Mouse (Mus musculus) mesoderm, embryonic 11.5 days (tissue): ENCODE results near the gene Ino80d.
"Not testable (repeated sequence)": the region's sequence is repeated elsewhere in the genome, so short reads cannot be mapped to it uniquely, and the experiment has no call there.

Experiments
- DNase-seq: peaks from one replicate; pipeline ENCODE4 v3.0.0-alpha.2; 2012; ENCODE audit warnings: low read depth, low spot score

Ino80d gene

DNA sequence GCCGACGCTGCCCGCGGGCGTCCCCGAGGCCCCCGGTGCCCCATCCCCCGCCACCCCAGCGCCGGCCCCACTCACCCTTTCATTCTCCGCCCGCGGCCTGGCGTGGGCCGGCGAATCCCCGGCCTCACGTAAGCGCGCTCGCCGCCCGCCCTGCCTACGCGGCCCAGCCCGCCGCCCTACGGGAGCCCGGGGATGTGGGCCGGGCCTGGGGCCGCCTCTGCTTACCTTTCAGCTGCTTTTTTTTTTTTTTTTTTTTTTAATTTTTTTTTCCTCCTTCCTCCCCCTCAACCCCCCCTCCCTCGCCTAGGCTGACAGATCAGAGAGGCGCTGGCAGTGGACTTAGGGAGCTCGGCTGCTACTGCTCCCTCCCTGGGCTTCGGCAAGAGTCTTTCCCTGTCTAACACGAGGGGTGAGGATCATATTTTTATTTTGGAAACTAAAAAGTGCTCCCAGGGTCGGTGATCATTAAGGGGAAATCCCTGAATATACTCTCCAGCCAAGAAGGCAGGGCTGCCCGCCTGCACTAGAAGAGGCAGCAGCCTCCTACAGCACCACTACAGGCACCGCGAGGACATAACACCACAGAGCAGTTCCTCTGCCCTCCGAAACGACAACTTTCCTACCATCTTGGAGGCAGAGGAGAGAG, at the start of gene Ino80d:
TSS of gene Ino80d (minus strand) at position 532 of the 646 bp plus-strand sequence.
- peak; percentile 88 for DNase-seq

DNA sequence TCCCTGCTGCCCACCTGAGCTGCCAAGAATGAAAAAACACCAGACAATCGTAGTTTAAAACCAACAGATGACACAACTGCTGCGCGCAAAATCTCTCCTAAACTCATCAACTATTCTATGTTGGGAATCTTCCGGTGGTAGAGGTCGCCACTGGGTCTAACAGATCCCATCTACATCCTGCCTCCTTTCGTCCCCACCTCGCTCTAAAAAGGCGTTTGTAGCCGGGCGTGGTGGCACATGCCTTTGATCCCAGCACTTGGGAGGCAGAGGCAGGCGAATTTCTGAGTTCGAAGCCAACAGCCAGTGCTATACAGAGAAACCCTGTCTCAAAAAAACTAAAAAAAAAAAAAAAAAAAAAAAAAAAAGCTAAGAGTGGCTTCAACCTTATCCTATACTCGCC, 25.8 kb upstream of the Ino80d start:
- no peak for DNase-seq

DNA sequence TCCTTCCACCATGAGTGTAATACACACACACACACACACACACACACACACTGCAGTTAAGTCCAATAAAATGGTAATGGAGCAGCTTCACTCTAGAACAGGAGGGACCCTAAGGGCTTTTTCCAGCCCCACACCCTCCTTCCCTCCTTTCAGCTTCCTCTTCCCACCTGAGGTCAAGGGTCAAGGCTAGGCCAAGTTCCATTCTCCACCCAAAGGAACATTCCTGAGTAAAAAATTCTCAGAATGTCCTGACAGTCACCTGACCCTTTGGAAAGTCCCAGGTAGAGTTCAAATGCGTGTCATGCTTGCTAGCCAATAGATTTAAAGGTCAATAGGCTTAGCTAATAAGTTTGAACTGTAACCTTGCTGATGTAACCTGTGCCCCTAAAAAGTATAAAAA, 24.1 kb upstream of the Ino80d start:
- DNase-seq, result not testable (repeated sequence)

DNA sequence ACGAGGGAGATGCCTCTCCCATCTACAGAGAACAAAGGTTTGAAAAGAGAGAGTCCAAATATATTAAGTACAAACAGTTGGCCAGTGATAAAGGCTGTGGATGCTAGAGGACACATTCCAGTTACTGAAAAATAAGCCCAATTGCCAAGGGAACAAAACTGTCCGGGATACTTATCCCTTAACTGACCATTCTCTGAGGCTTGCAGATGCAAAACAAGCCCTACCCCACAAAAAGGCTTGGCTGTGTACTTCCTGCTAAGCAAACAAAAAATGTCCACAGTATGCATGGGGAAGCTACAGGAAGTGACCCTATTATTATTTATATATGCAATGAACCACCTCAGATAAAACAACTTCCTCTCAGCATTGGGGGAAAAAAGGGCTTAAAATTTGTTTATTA, 23.5 kb upstream of the Ino80d start:
- no peak for DNase-seq

DNA sequence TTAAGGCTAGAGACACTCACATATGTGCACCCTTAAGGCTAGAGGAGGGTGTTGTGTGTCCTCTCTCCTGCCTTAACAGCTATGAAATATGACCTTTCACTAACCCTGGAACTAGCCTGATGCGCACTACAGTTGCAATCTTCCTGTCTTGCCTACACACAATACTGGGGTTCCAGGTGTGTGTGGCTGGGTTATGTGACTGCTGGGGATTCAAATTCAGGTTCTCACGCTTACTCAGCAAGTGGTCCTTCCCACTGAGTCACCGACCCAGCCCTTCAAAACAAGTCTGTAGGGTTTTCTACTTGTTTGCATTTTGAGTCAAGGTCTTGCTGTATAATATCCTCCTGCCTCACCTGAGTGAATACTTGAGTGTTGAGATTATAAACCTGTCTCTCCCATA, 20.1 kb upstream of the Ino80d start:
- no peak for DNase-seq

DNA sequence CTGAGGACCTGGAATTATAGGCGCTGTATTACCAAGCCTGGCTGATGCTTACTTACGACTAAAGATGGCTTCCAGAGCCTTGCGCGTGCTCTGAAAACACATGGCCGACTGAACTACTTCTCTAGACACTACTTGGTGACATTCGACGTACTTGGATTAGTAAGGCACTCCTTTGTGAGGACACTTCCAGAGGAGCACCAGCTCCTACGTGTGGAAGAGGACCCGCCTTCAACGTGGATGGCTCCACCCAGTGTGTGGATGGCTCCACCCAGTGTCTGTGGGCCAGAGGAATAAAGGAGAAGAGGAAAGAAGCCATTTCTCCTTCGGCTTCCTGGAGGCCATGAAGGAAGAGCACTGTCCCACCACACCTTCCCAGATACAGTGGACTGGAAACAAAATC, 17.3 kb upstream of the Ino80d start:
- no peak for DNase-seq

DNA sequence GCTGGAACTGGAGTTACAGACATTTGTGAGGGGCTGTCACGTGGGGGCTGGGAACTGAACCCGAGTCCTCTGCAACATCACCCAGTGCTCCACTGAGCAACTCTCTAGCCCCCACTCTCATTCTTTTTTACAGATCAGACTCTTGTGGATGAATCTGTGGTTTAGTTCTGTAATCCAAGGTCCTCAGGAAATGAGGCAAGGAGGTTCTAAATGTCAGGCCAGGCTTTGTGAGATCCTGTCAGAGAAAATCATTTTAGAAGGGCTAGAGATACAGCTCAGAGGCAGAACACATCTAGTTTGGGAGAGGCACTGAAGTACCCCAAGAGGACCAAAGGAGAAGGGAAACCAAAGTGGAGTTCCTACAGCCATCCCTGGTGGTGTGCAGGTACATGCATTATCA, 16.4 kb upstream of the Ino80d start:
- DNase-seq, result no peak

DNA sequence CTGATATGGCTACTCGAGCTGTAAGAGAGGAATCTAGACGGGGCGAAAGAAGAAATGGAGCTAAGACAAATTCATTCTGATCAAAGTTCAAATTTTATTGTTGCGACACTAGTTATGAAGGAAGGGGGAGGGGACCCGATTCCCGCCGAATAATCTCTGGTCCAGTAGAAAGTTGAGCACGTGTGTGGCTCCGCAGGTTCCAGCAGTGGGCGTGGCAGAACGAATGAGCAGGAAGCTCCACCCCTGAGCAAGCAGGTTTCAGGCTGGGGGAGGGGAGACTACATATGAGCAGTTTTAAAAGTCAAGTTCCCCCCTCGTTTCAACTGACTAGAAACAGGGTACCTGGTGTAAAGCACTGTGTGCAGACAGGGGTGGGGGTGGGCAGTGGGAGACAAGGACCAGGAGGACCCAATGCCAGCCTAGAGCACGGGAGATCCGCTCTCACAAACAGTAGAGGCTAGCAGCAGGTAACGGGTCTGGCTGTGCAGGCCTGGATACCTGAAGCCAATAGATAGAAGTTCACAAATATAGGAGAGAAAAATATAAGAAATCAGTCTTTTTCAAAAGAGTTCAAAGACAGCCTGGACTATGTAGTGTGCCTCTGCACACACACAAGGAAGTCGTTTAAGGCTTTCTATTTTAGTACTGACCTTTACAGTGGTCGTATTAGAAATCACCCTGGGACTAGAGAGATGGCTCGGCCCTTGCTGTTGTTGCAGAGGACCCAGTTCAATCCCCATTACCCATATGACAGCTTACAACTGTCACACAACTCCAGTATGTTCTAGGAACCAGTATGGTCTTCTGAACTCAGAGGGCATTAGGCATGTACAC, 15.6 kb upstream of the Ino80d start:
- DNase-seq, result no peak

DNA sequence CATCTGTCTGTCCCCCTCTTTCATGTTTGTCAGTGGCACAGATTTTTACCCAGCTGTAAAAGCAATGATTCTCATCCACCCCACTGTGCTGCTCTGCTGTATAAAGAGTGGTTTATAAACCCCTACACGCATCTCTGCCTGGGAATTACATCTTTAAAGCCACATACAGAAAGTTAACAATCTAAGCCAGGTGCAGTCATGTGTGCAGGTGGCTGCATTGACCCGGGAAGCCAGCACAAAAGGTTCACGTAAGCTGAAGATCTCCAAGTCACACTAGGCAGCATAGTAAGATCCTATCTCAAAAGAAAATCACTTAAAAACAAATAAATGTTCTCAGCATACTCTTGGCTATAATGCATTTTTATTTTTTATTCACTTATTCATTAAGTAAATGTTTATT, 14.8 kb upstream of the Ino80d start:
- DNase-seq, result no peak

DNA sequence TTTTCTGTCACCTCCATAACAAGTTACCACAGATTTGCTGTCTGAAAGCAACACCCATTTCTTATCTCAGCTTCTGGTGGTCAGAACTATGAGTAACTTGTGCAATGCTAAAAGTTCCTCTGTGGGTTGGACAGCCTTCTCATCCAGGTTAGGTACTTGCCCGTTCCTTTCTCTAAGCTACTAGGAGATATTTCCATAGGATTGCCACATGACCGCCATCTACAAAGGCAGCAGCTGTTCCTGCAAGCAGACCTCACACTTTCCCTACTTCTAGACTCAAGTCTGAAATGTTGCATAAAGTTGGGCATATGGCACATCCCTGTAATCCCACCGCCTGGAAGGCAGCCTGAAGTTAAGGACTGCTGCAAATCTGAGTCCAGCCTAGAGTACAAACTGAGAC, 11.7 kb upstream of the Ino80d start:
- no peak for DNase-seq

DNA sequence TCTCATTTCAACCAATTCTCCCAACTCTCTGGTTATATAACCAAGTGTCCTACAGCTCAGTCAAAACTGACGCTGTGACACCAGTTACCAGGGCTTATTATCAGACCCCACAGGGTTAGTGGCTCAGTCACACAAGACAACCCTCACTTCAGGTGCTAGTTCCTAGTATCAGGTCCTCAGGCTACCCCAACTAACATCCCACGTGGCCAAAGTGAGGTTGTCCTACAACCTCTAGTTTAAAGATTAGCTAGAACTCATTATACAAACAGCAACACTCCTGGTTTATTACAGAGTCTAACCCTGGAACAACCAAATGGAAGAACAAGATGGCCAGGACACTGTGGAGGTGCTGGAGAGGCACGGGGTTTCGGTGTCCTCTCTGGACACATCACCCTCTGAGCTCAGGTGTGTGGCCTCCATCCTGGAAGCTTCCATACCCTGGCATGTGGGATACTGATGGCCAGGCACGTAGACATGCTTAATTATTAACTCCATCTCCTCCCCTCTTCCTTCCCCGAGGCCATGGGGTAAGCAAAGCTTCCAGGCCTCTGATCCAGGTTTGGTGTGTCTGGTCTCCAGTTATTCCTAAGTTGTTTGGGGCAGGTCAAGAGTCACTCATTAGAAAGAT, 9.5 kb upstream of the Ino80d start:
- no peak for DNase-seq

DNA sequence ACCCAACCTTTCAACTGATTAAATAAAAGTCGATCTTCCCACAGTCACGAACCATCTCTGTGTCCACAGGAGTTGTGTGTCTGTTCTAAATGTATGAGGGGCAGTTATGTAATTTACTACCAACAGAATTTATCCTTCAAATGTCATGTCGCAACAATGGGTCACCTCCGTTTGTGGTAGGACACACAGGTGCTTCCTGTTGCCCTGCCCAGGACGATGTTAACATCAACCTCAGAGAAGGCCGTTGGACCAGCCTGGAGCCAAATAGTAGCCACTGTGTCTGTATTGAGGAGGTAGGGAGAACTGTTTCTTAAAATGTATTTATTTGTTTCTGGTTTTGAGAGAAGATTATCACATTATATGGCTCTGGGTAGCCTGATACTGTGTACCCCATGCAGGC, 7.5 kb upstream of the Ino80d start:
- no peak for DNase-seq

DNA sequence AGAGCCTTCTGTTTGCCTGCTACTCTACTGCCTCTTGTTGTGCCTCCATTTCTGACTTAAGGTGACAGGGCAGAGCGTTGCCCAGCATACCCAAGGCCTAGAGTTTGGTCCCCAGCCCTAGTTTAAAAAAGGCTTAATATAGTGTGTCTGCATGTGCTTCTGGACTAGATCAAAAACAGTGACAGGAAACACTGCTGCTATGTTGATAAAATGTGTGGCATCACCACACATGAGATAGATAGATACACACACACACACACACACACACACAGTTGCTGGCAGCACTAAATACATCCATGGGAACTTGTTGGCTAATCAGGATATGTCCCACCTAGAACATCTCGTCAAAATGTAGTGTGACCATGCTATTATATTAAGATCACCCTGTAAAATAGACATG, 5.9 kb upstream of the Ino80d start:
- DNase-seq, result no peak

DNA sequence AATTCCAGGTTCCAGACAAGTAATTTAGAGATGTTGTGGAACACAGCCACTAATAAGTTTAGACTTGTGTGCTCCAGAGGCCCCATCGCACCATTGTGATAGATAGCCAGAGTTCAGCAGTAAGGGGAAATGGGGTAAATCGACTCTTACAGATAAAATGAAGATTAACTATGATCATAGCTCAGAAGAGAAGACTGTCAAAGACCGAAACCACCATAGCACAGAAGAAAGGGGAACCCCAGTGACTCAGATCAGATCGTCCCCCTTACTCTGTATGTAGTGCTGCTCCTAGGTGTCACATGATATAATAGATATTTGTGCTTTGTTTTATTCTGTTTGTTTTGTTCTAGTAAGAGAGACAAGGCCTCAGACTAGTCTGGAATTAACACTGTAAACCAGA, 5.2 kb upstream of the Ino80d start:
- no peak for DNase-seq

DNA sequence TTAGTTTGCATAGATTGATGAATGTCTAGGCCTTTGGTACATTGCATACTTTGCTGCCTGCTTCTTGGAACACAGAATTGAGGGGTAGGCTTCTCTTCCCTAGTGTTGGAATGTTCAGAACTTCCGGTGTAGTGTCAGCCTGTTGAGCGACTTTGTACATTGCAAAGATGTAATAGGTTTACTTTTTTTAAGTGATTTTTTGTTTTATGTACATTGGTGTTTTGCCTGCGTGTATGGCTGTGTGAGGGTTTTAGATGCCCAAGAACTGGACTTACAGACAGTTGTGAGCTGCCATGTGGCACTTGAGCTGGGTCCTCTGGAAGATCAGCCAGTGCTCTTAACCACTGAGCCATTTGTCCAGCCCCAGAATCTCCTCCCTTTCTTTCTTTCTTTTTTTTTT, 1.1 kb upstream of the Ino80d start:
- no peak for DNase-seq

DNA sequence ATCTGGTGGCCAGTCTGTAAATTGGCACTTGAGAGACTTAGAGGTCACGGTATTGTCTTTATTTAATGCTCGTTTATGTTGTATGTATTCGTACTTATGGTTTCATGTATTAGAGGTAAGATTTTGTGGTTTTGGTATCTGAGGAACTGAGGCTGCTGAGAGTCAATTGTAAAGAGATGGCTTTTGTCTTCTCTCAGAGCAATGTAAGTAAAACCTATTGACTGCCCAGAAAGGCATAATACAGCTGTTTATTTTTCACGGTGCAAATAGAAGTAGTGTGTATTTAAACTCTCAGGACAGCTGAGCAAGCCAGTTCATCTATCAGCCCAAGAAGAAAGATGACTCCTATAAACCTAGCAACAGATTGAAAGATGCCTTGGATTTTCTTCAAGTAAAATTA, 629 bp upstream of the Ino80d start:
- DNase-seq, result no peak

DNA sequence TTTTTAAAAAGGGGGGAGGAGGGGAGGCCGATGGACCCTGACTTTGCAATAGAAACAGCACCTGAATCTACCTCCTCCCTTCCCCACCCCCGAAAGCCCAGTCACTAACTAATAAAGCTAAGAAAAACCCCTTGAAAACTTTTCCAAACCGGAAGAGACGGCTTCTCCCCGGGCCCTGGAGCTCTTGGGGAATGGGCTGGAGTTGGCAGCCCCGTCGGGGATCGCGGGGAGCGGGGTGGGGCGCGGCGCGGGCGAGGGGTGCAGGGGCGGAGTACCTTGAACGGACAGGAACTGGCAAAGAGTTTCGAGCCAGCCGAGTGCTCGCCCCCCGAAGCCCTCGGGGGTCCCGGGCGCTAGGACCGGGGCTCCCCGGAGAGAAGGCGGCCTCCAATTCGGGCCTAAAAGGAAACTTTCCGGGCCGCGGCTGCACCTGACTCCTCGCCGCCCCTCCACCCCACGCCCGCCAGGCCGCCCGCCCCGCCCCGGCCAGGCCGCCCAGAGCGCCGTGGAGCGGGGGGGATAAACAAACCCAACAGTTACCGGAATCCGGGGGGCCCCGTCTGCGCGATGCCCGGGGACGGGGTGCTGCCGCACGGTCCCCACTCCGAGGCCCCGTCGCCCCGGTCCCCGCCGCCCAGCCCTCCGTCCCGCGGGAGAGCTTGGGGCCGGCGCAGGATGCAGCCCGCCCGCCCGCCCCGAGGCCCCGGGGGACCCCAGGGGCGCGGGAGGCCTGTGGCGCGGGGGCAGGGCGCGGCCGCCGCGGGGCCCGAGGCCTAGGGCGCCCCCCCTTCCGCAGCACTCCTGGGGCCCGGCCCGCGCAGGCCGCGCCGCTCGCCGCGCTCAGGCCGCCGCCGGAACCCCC, 962 bp downstream of the Ino80d start:
- peak; percentile 19 for DNase-seq

DNA sequence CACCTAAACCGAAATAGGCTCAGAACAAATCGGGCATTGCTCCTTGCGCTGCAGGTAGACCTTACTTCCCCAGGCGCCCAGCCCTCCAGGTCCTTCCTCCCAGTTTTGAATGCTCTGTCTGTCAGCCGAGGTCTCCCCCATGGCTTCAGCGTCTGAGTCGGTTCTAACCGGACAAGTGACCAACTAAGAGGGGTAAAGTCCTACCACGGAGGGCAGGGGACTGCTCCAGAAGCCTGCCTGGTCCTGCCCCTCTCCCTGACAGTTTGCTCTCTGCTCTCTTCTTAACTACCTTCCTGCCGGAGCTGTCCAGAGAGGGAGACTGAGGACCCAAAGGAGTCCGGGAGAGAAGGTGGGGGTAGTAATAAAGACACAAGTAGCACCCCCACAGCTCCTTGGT, 1.6 kb downstream of the Ino80d start:
- DNase-seq, result peak; percentile 21

DNA sequence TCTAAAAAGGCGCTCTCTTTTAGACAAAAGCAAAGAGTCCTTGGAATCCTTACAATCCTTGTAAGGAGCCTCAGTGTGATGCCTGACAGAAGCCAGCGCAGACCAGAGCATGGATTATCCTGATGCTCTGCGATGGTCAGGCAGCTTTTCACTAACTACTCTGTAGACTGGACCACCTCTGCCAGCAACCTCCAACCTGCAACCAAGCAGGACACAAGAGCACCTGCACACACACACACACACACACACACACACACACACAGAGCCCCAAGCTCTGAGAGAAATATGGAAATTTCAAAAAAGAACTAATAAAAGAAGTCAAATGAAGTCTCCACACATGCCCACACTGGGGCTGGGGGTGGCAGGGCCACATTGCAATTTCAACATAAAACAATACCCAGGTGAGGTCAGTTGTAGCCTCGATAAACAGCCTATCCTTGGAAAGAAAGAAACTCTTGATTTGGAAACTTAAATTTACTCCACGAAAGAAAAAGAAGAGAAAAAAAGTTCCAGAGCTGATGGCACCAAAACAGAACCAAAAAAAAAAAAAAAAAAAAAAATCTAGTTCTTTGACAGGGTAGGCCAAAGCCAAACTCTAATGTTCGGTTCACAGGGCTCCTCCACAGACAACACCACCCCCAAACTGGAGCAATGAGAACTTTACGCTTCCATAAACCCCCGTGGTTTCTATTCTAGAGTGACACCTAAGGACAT, 2.2 kb downstream of the Ino80d start:
- DNase-seq, result no peak

DNA sequence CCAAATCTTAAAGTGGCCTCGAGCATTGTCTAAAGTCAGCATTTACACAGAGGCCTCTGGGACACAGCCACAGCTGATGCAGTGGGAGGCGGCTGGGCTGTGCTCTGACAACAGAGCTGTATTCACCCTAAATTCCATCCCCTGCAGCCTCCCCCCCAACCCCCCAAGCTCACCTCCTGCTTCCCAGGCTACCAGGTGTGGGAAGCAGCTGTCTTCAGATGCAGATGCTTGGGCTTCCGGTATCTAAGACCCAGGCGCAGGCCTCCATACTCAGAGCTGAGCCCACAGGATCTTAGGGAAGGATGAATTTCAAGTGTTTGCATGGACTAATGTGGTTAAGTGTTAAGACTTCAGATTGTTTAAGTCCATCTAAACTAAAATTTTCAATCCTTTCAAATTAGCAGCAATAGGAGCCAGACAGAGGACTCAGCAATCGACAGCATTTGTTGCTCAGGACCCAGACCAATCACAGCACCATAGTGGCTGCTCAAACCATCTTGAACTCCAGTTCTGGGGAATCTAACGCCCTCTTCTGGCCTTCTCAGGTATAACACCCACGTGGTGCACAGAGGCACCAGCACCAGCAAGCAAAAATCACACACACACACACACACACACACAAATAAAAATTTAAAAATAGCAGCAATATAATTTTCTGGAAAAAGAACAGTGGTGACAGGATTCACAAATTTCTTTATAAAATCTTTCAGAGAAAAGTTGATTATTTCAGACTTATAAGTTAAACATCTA, 3.8 kb downstream of the Ino80d start:
- DNase-seq, result peak; percentile 68
